ENCODE assay signal across 8 mouse cellular contexts in the genomic region with DNA sequence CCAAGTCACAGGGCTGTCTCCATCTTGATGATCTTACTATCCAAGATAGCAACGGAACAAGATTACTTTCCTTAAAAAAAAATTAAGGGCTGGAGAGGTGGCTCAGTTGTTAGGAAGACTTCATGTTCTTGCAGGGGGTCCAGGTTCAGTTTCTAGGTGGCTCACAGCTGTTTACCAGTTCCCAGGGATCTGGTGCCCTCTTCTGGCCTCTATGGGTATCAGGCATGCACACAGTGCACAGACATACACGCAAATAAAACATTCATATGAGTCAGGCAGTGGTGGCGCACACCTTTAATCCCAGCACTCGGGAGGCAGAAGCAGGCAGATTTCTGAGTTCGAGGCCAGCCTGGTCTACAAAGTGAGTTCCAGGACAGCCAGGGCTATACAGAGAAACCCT. TPM values are rescaled to one million over a fixed set of nuclear protein-coding genes. Genes with fewer than 3 reads are reported as not detected.
A peak's percentile ranks its signal among the peaks of the same experiment; 100 is the strongest.
DNase-seq lines count a peak whose midpoint lies in the region; ATAC-seq and TF ChIP-seq lines count a peak whose summit lies in the region.
"Not testable (repeated sequence)": the region's sequence is repeated elsewhere in the genome, so short reads cannot be mapped to it uniquely, and the experiment has no call there.

No protein-coding gene starts in this region.

- H3K4me2 ChIP-seq in intestine, postnatal 0 days (replicated peaks; ENCODE audit: low read depth); limb, embryonic 14.5 days (replicated peaks; ENCODE audit: low read depth, low read length, severe bottlenecking); stomach, postnatal 0 days (replicated peaks; ENCODE audit: low read depth): not testable (repeated sequence)

- not testable (repeated sequence) for H3K4me1 ChIP-seq in intestine, postnatal 0 days (replicated peaks; ENCODE audit: control insufficient read depth, insufficient read depth, low read length); stomach, postnatal 0 days (replicated peaks; ENCODE audit: control insufficient read depth, insufficient read depth)
- H3K4me1 ChIP-seq in limb, embryonic 14.5 days (ENCODE audit: control insufficient read depth, insufficient read depth, low read length) = peaks cover 15% of the 10 kb centered on the region; the same call in 1 of the 2 replicates

- H3K9ac ChIP-seq in intestine, postnatal 0 days (ENCODE audit: low read depth, low read length); limb, embryonic 14.5 days (ENCODE audit: low read depth, low read length, severe bottlenecking); stomach, postnatal 0 days (ENCODE audit: low read length): not testable (repeated sequence)

- peak; percentile 77 for TF ChIP-seq CTCF in intestine, postnatal 0 days (IDR thresholded peaks at IDR 0.05; ENCODE audit: low read depth)
- TF ChIP-seq CTCF in stomach, postnatal 0 days (IDR thresholded peaks at IDR 0.05; ENCODE audit: low read depth) = peak; percentile 74

- WGBS in intestine, postnatal 0 days = 67% methylated on average over 5 of the region's 5 CpGs
- 45% methylated on average over 5 of the region's 5 CpGs for WGBS in limb, embryonic 14.5 days
- WGBS in stomach, postnatal 0 days = 57% methylated on average over 5 of the region's 5 CpGs

- not testable (repeated sequence) for H3K4me3 ChIP-seq in intestine, postnatal 0 days (ENCODE audit: low read depth, low read length); limb, embryonic 14.5 days (replicated peaks; ENCODE audit: low read length); stomach, postnatal 0 days (ENCODE audit: low read depth, low read length)

- not testable (repeated sequence) for TF ChIP-seq POLR2A in limb, embryonic 14.5 days (IDR thresholded peaks at IDR 0.05; ENCODE audit: borderline replicate concordance, extremely low read depth, insufficient read depth, insufficient read length)

- not testable (repeated sequence) for H3K9me3 ChIP-seq in intestine, postnatal 0 days (ENCODE audit: control insufficient read depth); limb, embryonic 14.5 days (ENCODE audit: control insufficient read depth, low read length); stomach, postnatal 0 days (ENCODE audit: control insufficient read depth, low read length)

- peak; percentile 82 for ATAC-seq in granulocyte monocyte progenitor cell, adult 5-6 weeks (replicated peaks; ENCODE audit: poor library complexity, severe bottlenecking)
- not testable (repeated sequence) for ATAC-seq in intestine, postnatal 0 days; stomach, postnatal 0 days (ENCODE audit: low FRiP score, low TSS enrichment)
- ATAC-seq in limb, embryonic 14.5 days (ENCODE audit: low FRiP score, low read depth) = peak; percentile 54

- not testable (repeated sequence) for H3K27me3 ChIP-seq in intestine, postnatal 0 days (replicated peaks; ENCODE audit: control insufficient read depth, insufficient read depth, low read length); limb, embryonic 14.5 days (ENCODE audit: control insufficient read depth, insufficient read depth, low read length); stomach, postnatal 0 days (ENCODE audit: control insufficient read depth, insufficient read depth, low read length)

- H3K27ac ChIP-seq in intestine, postnatal 0 days (ENCODE audit: low read depth, low read length); limb, embryonic 14.5 days (replicated peaks; ENCODE audit: low read depth, low read length); stomach, postnatal 0 days (replicated peaks): not testable (repeated sequence)

- H3K36me3 ChIP-seq in intestine, postnatal 0 days (ENCODE audit: control insufficient read depth, insufficient read depth); limb, embryonic 14.5 days (ENCODE audit: control insufficient read depth, insufficient read depth, low read length); stomach, postnatal 0 days (ENCODE audit: control insufficient read depth, insufficient read depth, low read length): not testable (repeated sequence)

- peak; percentile 53 for DNase-seq in CD4-positive helper T cell, adult 2 months (ENCODE audit: low read depth, low spot score)
- peak; percentile 43 for DNase-seq in adrenal gland, adult 2 months
- peak; percentile 60 for DNase-seq in embryo, embryonic 11 days
- DNase-seq in limb, embryonic 14.5 days (ENCODE audit: low spot score) = peak; percentile 33
- DNase-seq in mesoderm, embryonic 11.5 days (ENCODE audit: low read depth, low spot score) = peak; percentile 62
- peak; percentile 33 for DNase-seq in stomach, postnatal 0 days (ENCODE audit: low spot score)

- not testable (repeated sequence) for TF ChIP-seq EP300 in stomach, postnatal 0 days (optimal IDR thresholded peaks at IDR 0.05)

RNA-seq across cellular contexts. Expression of gene Ccdc130, which starts 15.5 kb away (rescaled TPM):
- 10 to 100 TPM; 19.3 to 25.8 TPM for total RNA-seq in adrenal gland, adult 2 months (2021)
- 15.9 and 16.5 TPM in 2 replicates for polyA plus RNA-seq in adrenal gland, adult 2 months (2012; rRNA removed)
- 9.8 and 20.0 TPM in 2 replicates for total RNA-seq in granulocyte monocyte progenitor cell, adult 5-6 weeks (2014; fragmentation: Nextera tagmentation)
- total RNA-seq in granulocyte monocyte progenitor cell, adult 5-6 weeks (2017) = 10.6 and 10.8 TPM in 2 replicates
- polyA plus RNA-seq in intestine, postnatal 0 days (2015; fragmentation: Nextera tagmentation; extraction: Ambion mirVana) = 12.8 and 12.9 TPM in 2 replicates
- 38.0 and 39.5 TPM in 2 replicates for polyA plus RNA-seq in limb, embryonic 14.5 days (2012; rRNA removed)
- polyA plus RNA-seq in limb, embryonic 14.5 days (2014; fragmentation: Nextera tagmentation; extraction: Ambion mirVana) = 16.5 and 19.1 TPM in 2 replicates
- 10.1 and 10.4 TPM in 2 replicates for polyA plus RNA-seq in stomach, postnatal 0 days (2015; fragmentation: Nextera tagmentation; extraction: Ambion mirVana)

RNA-seq across cellular contexts. Expression of gene Mri1, which starts 28.5 kb away (rescaled TPM):
- 10 to 100 TPM; 27.9 to 38.1 TPM for total RNA-seq in adrenal gland, adult 2 months (2021)
- polyA plus RNA-seq in adrenal gland, adult 2 months (2012; rRNA removed) = 239 and 243 TPM in 2 replicates
- 18.6 and 30.7 TPM in 2 replicates for total RNA-seq in granulocyte monocyte progenitor cell, adult 5-6 weeks (2014; fragmentation: Nextera tagmentation)
- total RNA-seq in granulocyte monocyte progenitor cell, adult 5-6 weeks (2017) = 14.0 and 26.3 TPM in 2 replicates
- polyA plus RNA-seq in intestine, postnatal 0 days (2015; fragmentation: Nextera tagmentation; extraction: Ambion mirVana) = 54.9 and 60.3 TPM in 2 replicates
- 49.3 and 107 TPM in 2 replicates for polyA plus RNA-seq in limb, embryonic 14.5 days (2012; rRNA removed)
- polyA plus RNA-seq in limb, embryonic 14.5 days (2014; fragmentation: Nextera tagmentation; extraction: Ambion mirVana) = 58.1 and 60.4 TPM in 2 replicates
- 61.7 and 62.7 TPM in 2 replicates for polyA plus RNA-seq in stomach, postnatal 0 days (2015; fragmentation: Nextera tagmentation; extraction: Ambion mirVana)

RNA-seq across cellular contexts. Expression of gene D8Ertd738e, which starts 36.1 kb away (rescaled TPM):
- 100 to 1,000 TPM; 268 to 291 TPM for total RNA-seq in adrenal gland, adult 2 months (2021)
- polyA plus RNA-seq in adrenal gland, adult 2 months (2012; rRNA removed) = 58.8 and 67.3 TPM in 2 replicates
- 145 and 151 TPM in 2 replicates for total RNA-seq in granulocyte monocyte progenitor cell, adult 5-6 weeks (2014; fragmentation: Nextera tagmentation)
- 66.2 and 88.3 TPM in 2 replicates for total RNA-seq in granulocyte monocyte progenitor cell, adult 5-6 weeks (2017)
- polyA plus RNA-seq in intestine, postnatal 0 days (2015; fragmentation: Nextera tagmentation; extraction: Ambion mirVana) = 308 and 309 TPM in 2 replicates
- 173 and 221 TPM in 2 replicates for polyA plus RNA-seq in limb, embryonic 14.5 days (2012; rRNA removed)
- polyA plus RNA-seq in limb, embryonic 14.5 days (2014; fragmentation: Nextera tagmentation; extraction: Ambion mirVana) = 374 and 380 TPM in 2 replicates
- polyA plus RNA-seq in stomach, postnatal 0 days (2015; fragmentation: Nextera tagmentation; extraction: Ambion mirVana) = 299 and 309 TPM in 2 replicates

RNA-seq across cellular contexts. Expression of gene Zswim4, which starts 48.8 kb away (rescaled TPM):
- 10 to 100 TPM; 31.4 to 55.6 TPM for total RNA-seq in adrenal gland, adult 2 months (2021)
- 66.3 and 76.1 TPM in 2 replicates for polyA plus RNA-seq in adrenal gland, adult 2 months (2012; rRNA removed)
- 4.6 and 8.1 TPM in 2 replicates for total RNA-seq in granulocyte monocyte progenitor cell, adult 5-6 weeks (2014; fragmentation: Nextera tagmentation)
- total RNA-seq in granulocyte monocyte progenitor cell, adult 5-6 weeks (2017) = 4.5 and 4.8 TPM in 2 replicates
- polyA plus RNA-seq in intestine, postnatal 0 days (2015; fragmentation: Nextera tagmentation; extraction: Ambion mirVana) = 3.7 and 3.8 TPM in 2 replicates
- polyA plus RNA-seq in limb, embryonic 14.5 days (2012; rRNA removed) = 23.8 and 35.1 TPM in 2 replicates
- polyA plus RNA-seq in limb, embryonic 14.5 days (2014; fragmentation: Nextera tagmentation; extraction: Ambion mirVana) = 13.9 and 17.1 TPM in 2 replicates
- polyA plus RNA-seq in stomach, postnatal 0 days (2015; fragmentation: Nextera tagmentation; extraction: Ambion mirVana) = 8.0 and 9.7 TPM in 2 replicates
